Mouse (Mus musculus): ENCODE results near the gene Rabgap1.

- TF ChIP-seq CTCF (IDR thresholded peaks at IDR 0.05; ENCODE audit: low read depth) (peak; percentile 49), EP300 (IDR thresholded peaks at IDR 0.05; ENCODE audit: low read depth) (no peak)
Observed at GRCm38 (mm10) chr2:37485370-37485769, 42.3 kb downstream of the Rabgap1 start.
